Mouse (Mus musculus): ENCODE data around the gene Prkcg.

GRCm38 (mm10) chr7:3267888-3268287 is 21.1 kb upstream of the Prkcg start:
- TF ChIP-seq CTCF (IDR thresholded peaks at IDR 0.05; ENCODE audit: low read depth) (no peak), EP300 (IDR thresholded peaks at IDR 0.05; ENCODE audit: low read depth) (no peak)
